Comparison of ENCODE assay signal across 9 mouse cellular contexts in the genomic region with DNA sequence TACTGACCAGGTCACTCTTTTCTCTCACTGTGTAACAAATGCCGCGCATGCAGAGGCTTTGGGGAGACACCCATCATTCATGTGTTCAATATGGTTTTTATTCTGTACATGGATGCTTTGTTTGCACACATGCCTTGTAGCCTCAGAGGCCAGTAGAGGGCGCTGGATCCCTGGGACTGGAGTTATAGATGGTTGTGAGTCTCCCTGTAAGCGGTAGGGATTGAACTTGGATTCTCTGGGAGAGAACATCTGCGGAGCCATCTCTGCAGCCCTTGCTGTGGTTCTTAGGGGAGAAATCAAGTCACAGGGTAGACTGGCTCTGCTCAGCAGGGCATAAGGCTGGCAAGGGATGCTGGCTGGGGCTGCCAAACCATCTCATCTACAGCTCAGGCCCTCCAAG.
A peak's percentile ranks its signal among the peaks of the same experiment; 100 is the strongest.
DNase-seq lines count a peak whose midpoint lies in the region; ATAC-seq and TF ChIP-seq lines count a peak whose summit lies in the region.
"Had no signal": no experiment of that assay in that cellular context is flagged by ENCODE, and none has a peak within 500 bp of the region (broad histone marks: within the 10 kb centered on the region; RNA-seq: fewer than 3 reads in every experiment).

No protein-coding gene starts in this region.

- no peaks in the 10 kb centered on the region for H3K27me3 ChIP-seq in cerebellum, adult 2 months (ENCODE audit: control insufficient read depth, insufficient read depth, low read length)
- H3K27me3 ChIP-seq in forebrain, postnatal 0 days (ENCODE audit: insufficient read depth, low read length) = no peaks in the 10 kb centered on the region
- H3K27me3 ChIP-seq: heart, embryonic 13.5 days had no signal

- TF ChIP-seq POLR2A in cerebellum, adult 2 months (IDR thresholded peaks at IDR 0.05; ENCODE audit: borderline replicate concordance, insufficient read depth, low read length) = no peak

- H3K27ac ChIP-seq in cerebellum, adult 2 months (ENCODE audit: insufficient read depth, low read length) = no peak overlapping the region
- no peak overlapping the region for H3K27ac ChIP-seq in forebrain, postnatal 0 days (ENCODE audit: low read depth, low read length)
- H3K27ac ChIP-seq: heart, embryonic 13.5 days had no signal

- no peak overlapping the region for H3K4me2 ChIP-seq in forebrain, postnatal 0 days (ENCODE audit: low read depth)
- H3K4me2 ChIP-seq: heart, embryonic 13.5 days had no signal

- H3K9me3 ChIP-seq in forebrain, postnatal 0 days (ENCODE audit: low read length) = no peaks in the 10 kb centered on the region
- H3K9me3 ChIP-seq: heart, embryonic 13.5 days had no signal

- no peak overlapping the region for H3K4me3 ChIP-seq in cerebellum, adult 2 months (replicated peaks; ENCODE audit: insufficient read depth, low read depth, low read length)
- no peak overlapping the region for H3K4me3 ChIP-seq in forebrain, postnatal 0 days (ENCODE audit: low read depth, low read length)
- H3K4me3 ChIP-seq: heart, embryonic 13.5 days had no signal

- H3K36me3 ChIP-seq in forebrain, postnatal 0 days (ENCODE audit: insufficient read depth) = no peaks in the 10 kb centered on the region
- H3K36me3 ChIP-seq: heart, embryonic 13.5 days had no signal

- 38% methylated on average over 5 of the region's 5 CpGs for WGBS in cerebellum, adult 2 months
- WGBS in forebrain, postnatal 0 days = 44% methylated on average over 5 of the region's 5 CpGs

- DNase-seq in B cell, adult 2 months = peak; percentile 53 to 55
- DNase-seq in ES-CJ7 (ENCODE audit: low read depth, low spot score) = peak; percentile 78
- peak; percentile 36 to 40 for DNase-seq in cerebellum, adult 2 months
- DNase-seq in forebrain, postnatal 0 days = peak; percentile 81
- DNase-seq in kidney, postnatal 25 days = peak; percentile 53 to 75
- peak; percentile 60 for DNase-seq in lung, postnatal 14 days
- DNase-seq in right cerebral cortex, postnatal 10 days (ENCODE audit: low spot score in 2 of 2) = peak; percentile 71 to 81

- TF ChIP-seq CTCF in cerebellum, adult 2 months (IDR thresholded peaks at IDR 0.05; ENCODE audit: borderline replicate concordance, insufficient read depth, low read depth, low read length) = peak; percentile 56; the same call in 1 of the 2 replicates
- TF ChIP-seq CTCF in forebrain, postnatal 0 days (IDR thresholded peaks at IDR 0.05; ENCODE audit: low read depth) = peak; percentile 80

- no peak overlapping the region for H3K9ac ChIP-seq in forebrain, postnatal 0 days

- H3K4me1 ChIP-seq in cerebellum, adult 2 months (ENCODE audit: control insufficient read depth, insufficient read depth, low read length) = no peaks in the 10 kb centered on the region; the same call in 1 of the 2 replicates
- peaks cover 9% of the 10 kb centered on the region; the same call in 1 of the 2 replicates for H3K4me1 ChIP-seq in forebrain, postnatal 0 days (ENCODE audit: insufficient read depth)

- ATAC-seq in forebrain, postnatal 0 days = peak; percentile 70
- ATAC-seq in activated CD4-positive, CD25-positive, alpha-beta regulatory T cell, adult 4 months = no peak
